Comparison of ENCODE assay signal across 10 mouse cellular contexts in genomic region chr14:59232003-59232402, GRCm38 (mm10). TPM values are rescaled to one million over a fixed set of nuclear protein-coding genes. Genes with fewer than 3 reads are reported as not detected.
DNase-seq lines count a peak whose midpoint lies in the region; ATAC-seq lines count a peak whose summit lies in the region.
"Had no signal": no experiment of that assay in that cellular context is flagged by ENCODE, and none has a peak within 500 bp of the region (broad histone marks: within the 10 kb centered on the region; RNA-seq: fewer than 3 reads in every experiment).

No protein-coding gene starts in this region.

- peak; percentile 13 for DNase-seq in gastrocnemius, adult 18-20 months (ENCODE audit: low spot score)
- no peak for DNase-seq in gastrocnemius, postnatal 25 days
- peak; percentile 19 for DNase-seq in urinary bladder, postnatal 14 days (ENCODE audit: low spot score)
- DNase-seq in urinary bladder, adult 2 months (ENCODE audit: low spot score): no peak
- DNase-seq in kidney, postnatal 36 days: peak; percentile 16 to 43
- DNase-seq in right cerebral cortex, postnatal 25 days: no peak
- DNase-seq in gastrocnemius, postnatal 4 days (ENCODE audit: low spot score in 2 of 2): no peak

- no peak for ATAC-seq in inflammation-experienced regulatory T-cells, adult 6 months

RNA-seq across cellular contexts. Expression of gene Gm6904, which starts 28.0 kb away (rescaled TPM):
- not detected for total RNA-seq in gastrocnemius, adult 18-20 months (2021)
- not detected for total RNA-seq in gastrocnemius, postnatal 25 days (2021)
- polyA plus RNA-seq in urinary bladder, adult 2 months (2012; rRNA removed): 0.60 and 0.98 TPM in 2 replicates
- polyA plus RNA-seq in inflammation-experienced regulatory T-cells, adult 6 months (2017; shearing (Covaris generic)): 10 to 100 TPM; 13.8 to 14.7 (median 13.9) TPM
- not detected for total RNA-seq in gastrocnemius, postnatal 4 days (2021)
- total RNA-seq: G1E had no signal
- polyA plus RNA-seq: G1E; heart, embryonic 14.5 days had no signal

RNA-seq across cellular contexts. Expression of gene Rcbtb1, which starts 31.0 kb away (rescaled TPM):
- total RNA-seq in gastrocnemius, adult 18-20 months (2021): 10 to 100 TPM; 11.2 to 11.6 TPM
- total RNA-seq in gastrocnemius, postnatal 25 days (2021): 10 to 100 TPM; 10.9 to 12.4 TPM
- 26.7 and 27.7 TPM in 2 replicates for polyA plus RNA-seq in urinary bladder, adult 2 months (2012; rRNA removed)
- 10 to 100 TPM; 17.5 to 25.0 (median 24.1) TPM for polyA plus RNA-seq in inflammation-experienced regulatory T-cells, adult 6 months (2017; shearing (Covaris generic))
- total RNA-seq in gastrocnemius, postnatal 4 days (2021): 10 to 100 TPM; 26.4 to 26.9 TPM

RNA-seq across cellular contexts. Expression of gene Gm5142, which starts 53.5 kb away (rescaled TPM):
- not detected for total RNA-seq in gastrocnemius, adult 18-20 months (2021)
- total RNA-seq in gastrocnemius, postnatal 25 days (2021): not detected
- polyA plus RNA-seq in urinary bladder, adult 2 months (2012; rRNA removed): not detected in 2 replicates
- not detected for polyA plus RNA-seq in inflammation-experienced regulatory T-cells, adult 6 months (2017; shearing (Covaris generic))
- not detected for total RNA-seq in gastrocnemius, postnatal 4 days (2021)
- polyA plus RNA-seq: G1E; heart, embryonic 14.5 days had no signal

Comparison
In these comparisons a context has a peak if more than half of its experiments do, and no peak if none do; other contexts are left out.
1. DNase-seq: peak in gastrocnemius, adult 18-20 months (single experiment), urinary bladder, postnatal 14 days (single experiment) and kidney, postnatal 36 days (2 of 2); none in gastrocnemius, postnatal 25 days (single experiment), urinary bladder, adult 2 months (single experiment), right cerebral cortex, postnatal 25 days (single experiment) and gastrocnemius, postnatal 4 days (0 of 2).